Mouse (Mus musculus) macrophage (primary cell): Measurements from ENCODE around the gene Bag6. TPM values are rescaled to one million over a fixed set of nuclear protein-coding genes. Genes with fewer than 3 reads are reported as not detected.

Experiments used
- H3K27ac ChIP-seq: fragments of 350-480 bp; formaldehyde crosslinking; 2 replicates; pipeline ENCODE4 v1.9.0; 2021
- H3K36me3 ChIP-seq: fragments of 350-480 bp; formaldehyde crosslinking; 2 replicates; pipeline ENCODE4 v1.9.0; 2021; ENCODE audit errors: inconsistent target
- H3K4me3 ChIP-seq: fragments of 350-480 bp; formaldehyde crosslinking; 2 replicates; pipeline ENCODE4 v1.9.0; 2021; ENCODE audit errors: inconsistent target
- H3K79me2 ChIP-seq: fragments of 350-480 bp; formaldehyde crosslinking; 2 replicates; pipeline ENCODE4 v1.9.0; 2021; ENCODE audit errors: inconsistent target
- WGBS: methylation state at CpG from one replicate; pipeline ENCODE4 v1.1.7; 2026; ENCODE audit warnings: inconsistent platforms; ENCODE audit not compliant: missing documents; 5-methylcytosine and 5-hydroxymethylcytosine counted together
- polyA plus RNA-seq: library from polyadenylated mRNA; stranded (reverse); fragments of 250-400 nt; gene quantifications from 3 replicates; pipeline ENCODE4 v1.2.4, GENCODE M21; 2018; ENCODE audit warnings: inconsistent platforms
- total RNA-seq, 78 experiments: library from RNA; depleted of rRNA; stranded (reverse); fragments of 250-400 nt; gene quantifications; 1 replicate in 9 of 78; 2 replicates in 24 of 78; 3 replicates in 43 of 78; 4 replicates in 2 of 78; pipeline ENCODE4 v1.2.4; 2018; ENCODE audit warnings: inconsistent platforms in 56 of 78

Gene Bag6
- total RNA-seq (2018; cell fraction: chromatin; rRNA removed), result 100 to 1,000 TPM; 178 to 420 (median 314) TPM
- 100 to 1,000 TPM; 119 to 180 (median 147) TPM for total RNA-seq (2018; cell fraction: cytosol; rRNA removed)
- 100 to 1,000 TPM; 126 to 283 (median 188) TPM for total RNA-seq (2018; cell fraction: nucleus; rRNA removed)
- polyA plus RNA-seq, result 103 to 118 TPM (median 104 TPM) in 3 replicates

DNA sequence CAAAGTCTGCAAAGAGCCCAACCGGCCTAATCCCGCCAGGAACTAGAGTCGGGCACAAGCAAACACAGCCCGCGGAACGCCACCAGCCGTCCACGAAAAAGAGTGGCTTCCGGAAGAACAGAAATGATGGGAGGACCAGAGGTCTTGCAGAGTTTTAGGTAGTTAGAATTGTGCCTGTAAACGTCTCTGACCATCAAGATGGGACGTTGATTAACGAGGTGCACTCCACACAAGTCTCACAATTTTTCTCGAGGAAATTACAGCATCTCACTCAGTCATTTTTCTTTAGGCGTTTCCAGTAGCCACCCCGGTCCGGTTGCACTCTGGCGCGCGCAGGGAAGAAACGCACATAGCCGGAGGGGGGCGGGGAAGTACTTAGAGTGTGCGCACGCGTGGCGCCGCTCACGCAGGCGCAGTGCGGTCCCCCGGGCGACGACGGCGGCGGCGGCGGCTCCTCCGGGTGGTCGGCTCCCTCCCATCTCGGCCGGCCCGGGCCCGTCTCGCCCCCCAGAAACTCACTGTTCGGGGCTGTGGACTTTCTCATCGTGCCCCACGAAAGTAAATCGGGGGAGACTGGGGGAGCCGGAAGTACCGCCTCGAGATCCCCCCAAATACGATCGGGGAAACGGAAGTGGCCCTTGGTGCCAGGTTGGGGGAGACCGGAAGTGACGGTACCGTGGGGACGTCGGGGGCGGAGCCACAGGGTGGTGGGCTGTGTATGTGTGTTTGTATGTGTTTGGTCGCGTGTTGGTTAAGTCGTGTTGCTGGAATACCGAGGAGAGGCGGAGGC lies at the start of gene Bag6:
Gene Bag6 (plus strand): TSS at position 378 of the 790 bp plus-strand sequence.
- under 1% methylated on average over 63 of the region's 66 CpGs for WGBS
- H3K79me2 ChIP-seq, result peaks cover 48% of the 10 kb centered on the region

GRCm38 (mm10) chr17:35085208-35085865 lies 49.6 kb upstream of the Bag6 start, which contains the start of gene Ly6g6f:
Gene Ly6g6f, minus strand, starts transcription at chr17:35085610.
- Histone ChIP-seq H3K79me2 (peaks cover 8% of the 10 kb centered on the region; the same call in 1 of the 2 replicates), H3K4me3 (no peak within 1 kb of the TSS), H3K27ac (no peak within 1 kb of the TSS), H3K36me3 (no peaks in the 10 kb centered on the region)
- 91% methylated on average over 7 of the region's 7 CpGs for WGBS

More for the DNA sequence above, at the start of gene Bag6:
- Histone ChIP-seq H3K27ac (peak within 1 kb of the TSS; percentile 88), H3K36me3 (peaks cover 22% of the 10 kb centered on the region), H3K4me3 (peak within 1 kb of the TSS; percentile 88)

DNA sequence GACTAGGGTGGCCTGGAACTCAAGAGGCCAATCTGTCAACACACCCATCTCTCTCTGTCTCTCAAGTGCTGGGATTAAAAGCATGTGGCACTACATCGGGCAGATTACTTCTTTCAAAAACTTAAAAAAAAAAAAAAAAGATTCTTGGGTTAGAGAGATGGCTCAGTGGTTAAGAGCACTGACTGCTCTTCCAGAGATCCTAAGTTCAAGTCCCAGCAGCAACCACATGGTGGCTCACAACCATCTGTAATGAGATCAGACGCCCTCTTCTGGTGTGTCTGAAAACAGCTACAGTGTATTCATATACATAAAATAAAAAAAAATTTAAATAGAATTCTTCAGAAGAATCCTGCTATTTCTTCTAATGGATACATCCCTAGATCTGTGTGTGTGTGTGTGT lies 46.8 kb upstream of the Bag6 start:
- peaks cover 13% of the 10 kb centered on the region; the same call in 1 of the 2 replicates for H3K79me2 ChIP-seq
- no peak overlapping the region for H3K4me3 ChIP-seq
- WGBS, result 47% methylated on average over 2 of the region's 2 CpGs
- H3K27ac ChIP-seq, result no peak overlapping the region
- peaks cover 16% of the 10 kb centered on the region for H3K36me3 ChIP-seq

DNA sequence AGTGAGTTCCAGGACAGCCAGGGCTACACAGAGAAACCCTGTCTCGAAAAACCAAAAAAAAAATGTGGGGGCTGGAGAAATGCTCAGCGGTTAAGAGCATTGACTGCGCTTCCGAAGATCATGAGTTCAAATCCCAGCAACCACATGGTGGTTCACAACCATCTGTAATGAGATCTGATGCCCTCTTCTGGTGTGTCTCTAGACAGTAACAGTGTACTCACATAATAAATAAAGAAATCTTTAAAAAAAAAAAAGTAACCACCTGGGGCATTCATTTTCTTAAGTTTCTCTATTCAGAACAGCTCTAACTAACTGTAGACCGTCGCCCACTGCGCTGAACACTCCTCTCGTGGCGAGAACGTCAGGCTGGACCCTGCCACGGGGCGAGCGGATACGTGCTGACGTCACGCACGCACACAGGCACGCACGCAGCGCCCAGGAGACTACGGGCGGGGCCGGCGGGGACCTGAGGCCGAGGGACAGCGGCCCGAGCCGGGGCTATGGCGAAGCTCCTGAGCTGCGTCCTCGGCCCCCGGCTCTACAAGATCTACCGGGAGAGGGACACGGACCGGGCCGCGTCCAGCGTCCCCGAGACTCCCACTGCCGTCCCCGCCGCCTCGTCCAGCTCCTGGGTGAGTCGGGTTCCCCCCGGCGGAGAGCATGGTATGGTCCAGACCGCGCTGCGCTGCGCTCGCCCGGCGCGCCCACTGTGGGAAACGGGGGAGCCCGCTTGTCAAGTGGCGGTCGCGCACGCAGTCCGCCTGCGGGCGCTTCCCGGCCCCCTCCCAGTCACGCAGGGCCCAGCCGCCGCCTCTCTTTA lies 45.9 kb upstream of the Bag6 start, which contains the start of gene Abhd16a:
Gene Abhd16a (plus strand): TSS at position 439 of the 820 bp plus-strand sequence.
- Histone ChIP-seq H3K79me2 (peaks cover 13% of the 10 kb centered on the region; the same call in 1 of the 2 replicates), H3K4me3 (peak within 1 kb of the TSS; percentile 68), H3K36me3 (peaks cover 25% of the 10 kb centered on the region), H3K27ac (peak within 1 kb of the TSS; percentile 47)
- WGBS, result 3% methylated on average over 66 of the region's 67 CpGs

GRCm38 (mm10) chr17:35090166-35090932 lies 44.6 kb upstream of the Bag6 start:
- Histone ChIP-seq H3K79me2 (peaks cover 13% of the 10 kb centered on the region; the same call in 1 of the 2 replicates), H3K4me3 (peak overlapping the region; percentile 68), H3K27ac (no peak overlapping the region), H3K36me3 (peaks cover 27% of the 10 kb centered on the region)
- 74% methylated on average over 8 of the region's 8 CpGs for WGBS

DNA sequence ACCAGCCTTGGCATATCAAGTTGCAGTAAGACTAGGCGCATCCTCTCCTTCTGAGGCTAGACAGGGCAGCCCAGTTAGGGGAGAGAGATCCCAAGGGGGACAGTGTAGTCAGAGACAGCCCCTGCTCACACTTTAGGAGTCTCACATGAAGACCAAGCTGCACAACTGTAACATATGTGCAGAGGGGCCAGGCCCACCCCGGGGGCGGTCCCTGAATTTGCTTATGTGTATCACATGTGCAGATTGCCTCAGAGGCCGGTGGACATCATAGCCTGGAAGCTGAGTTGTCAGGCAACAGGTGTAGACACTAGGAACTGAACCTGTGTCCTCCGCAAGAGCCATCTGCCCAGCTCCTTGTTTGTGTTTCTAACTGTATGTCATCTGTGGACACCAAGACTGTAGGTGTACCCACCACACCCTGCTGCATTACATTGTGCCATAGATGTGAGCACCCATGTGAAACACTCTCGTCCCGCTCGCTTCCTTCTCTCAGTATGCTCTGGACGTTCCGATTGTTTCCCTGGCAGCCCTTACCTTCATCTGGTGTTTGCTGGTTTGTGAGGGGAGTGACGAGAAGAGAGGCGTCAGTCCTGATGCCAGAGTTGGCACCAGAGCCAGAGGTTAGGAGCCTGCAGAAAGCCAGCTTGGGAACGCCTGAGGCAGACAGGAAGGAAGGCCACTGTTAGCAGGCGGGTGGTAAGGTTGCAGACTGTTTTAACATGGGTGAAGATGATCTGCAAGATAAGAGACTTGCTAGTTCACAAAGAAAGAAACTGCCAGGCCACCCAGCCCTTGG lies 42.4 kb upstream of the Bag6 start:
- H3K27ac ChIP-seq, result no peak overlapping the region
- H3K4me3 ChIP-seq, result no peak overlapping the region
- peaks cover 13% of the 10 kb centered on the region; the same call in 1 of the 2 replicates for H3K79me2 ChIP-seq
- H3K36me3 ChIP-seq, result peaks cover 45% of the 10 kb centered on the region
- 92% methylated on average over 14 of the region's 14 CpGs for WGBS

- peaks cover 65% of the 10 kb centered on the region for H3K36me3 ChIP-seq
- H3K27ac ChIP-seq, result no peak overlapping the region
- peaks cover 11% of the 10 kb centered on the region; the same call in 1 of the 2 replicates for H3K79me2 ChIP-seq
- H3K4me3 ChIP-seq, result no peak overlapping the region
- WGBS, result 83% methylated on average over 15 of the region's 15 CpGs
Measured at GRCm38 (mm10) chr17:35094475-35095365, 40.3 kb upstream of the Bag6 start.

DNA sequence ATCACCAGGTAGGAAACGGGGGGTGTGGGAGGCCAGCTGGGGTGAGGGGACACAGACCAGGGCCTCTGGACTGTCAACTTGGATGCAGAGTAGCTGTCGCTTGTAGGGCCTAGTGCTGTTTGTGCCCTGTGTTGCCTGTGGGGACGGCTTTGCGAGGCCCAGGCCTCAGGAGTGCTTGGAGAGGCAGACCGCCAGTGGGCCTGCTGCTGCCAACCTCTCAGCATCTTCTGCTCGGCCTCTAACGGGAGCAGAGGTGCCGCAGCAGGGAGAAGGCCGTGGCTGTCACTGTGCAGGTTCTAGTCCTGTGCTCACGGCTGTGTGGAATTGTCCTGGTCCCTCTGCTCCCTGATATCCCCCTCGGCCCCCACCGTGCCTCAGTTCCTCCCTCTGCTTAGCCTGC lies 38.4 kb upstream of the Bag6 start:
- no peaks in the 10 kb centered on the region for H3K79me2 ChIP-seq
- WGBS, result 96% methylated on average over 12 of the region's 12 CpGs
- H3K36me3 ChIP-seq, result peaks cover 78% of the 10 kb centered on the region
- H3K4me3 ChIP-seq, result no peak overlapping the region
- H3K27ac ChIP-seq, result no peak overlapping the region

DNA sequence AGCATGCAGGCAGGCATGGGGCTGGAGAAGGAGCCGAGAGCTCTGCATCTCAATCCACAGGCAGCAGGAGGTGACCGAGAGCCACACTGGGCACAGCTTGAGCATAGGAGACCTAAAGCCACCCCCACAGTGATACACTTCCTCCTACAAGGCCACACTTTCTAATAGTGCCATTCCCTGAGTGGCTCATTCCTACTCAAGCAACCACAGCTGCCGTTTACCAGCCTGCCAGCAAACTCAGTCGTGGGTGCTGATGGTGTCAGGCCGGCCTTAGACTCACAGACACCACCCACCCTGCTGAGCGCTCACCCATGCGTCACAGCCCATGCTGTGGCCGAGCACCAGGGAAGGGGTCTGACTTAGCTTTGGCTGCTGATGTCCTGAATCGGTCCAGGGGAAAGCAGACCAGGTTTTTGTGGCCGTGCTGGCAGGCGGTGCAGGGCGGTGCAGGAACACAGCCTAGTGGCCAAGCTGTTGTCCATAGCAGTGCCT lies 37.8 kb upstream of the Bag6 start:
- Histone ChIP-seq H3K27ac (no peak overlapping the region), H3K4me3 (no peak overlapping the region), H3K79me2 (no peaks in the 10 kb centered on the region), H3K36me3 (peaks cover 80% of the 10 kb centered on the region)
- WGBS, result 95% methylated on average over 12 of the region's 12 CpGs

- H3K79me2 ChIP-seq, result no peaks in the 10 kb centered on the region
- no peak overlapping the region for H3K27ac ChIP-seq
- H3K36me3 ChIP-seq, result peaks cover 72% of the 10 kb centered on the region
- H3K4me3 ChIP-seq, result no peak overlapping the region
- WGBS, result 93% methylated on average over 10 of the region's 10 CpGs
Measured at GRCm38 (mm10) chr17:35100196-35100765, 34.7 kb upstream of the Bag6 start.

DNA sequence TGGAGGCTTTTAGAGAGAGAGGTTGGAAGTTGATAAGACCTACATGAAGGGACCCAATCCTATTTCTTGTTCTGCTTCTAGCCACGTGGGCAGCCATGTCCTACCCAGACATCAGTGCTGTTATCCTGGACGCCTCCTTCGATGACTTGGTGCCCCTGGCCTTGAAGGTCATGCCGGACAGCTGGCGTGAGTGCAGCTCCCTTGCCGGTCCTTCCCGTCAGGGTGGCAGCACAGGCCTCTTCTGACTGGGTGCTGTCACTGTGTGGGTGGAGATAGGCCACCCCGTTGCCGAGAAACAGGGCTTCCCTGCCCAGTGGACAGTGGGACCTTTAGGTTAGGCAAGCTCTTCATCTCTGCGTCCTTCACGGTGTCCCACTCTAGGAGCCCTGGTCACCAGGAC lies 33.8 kb upstream of the Bag6 start:
- Histone ChIP-seq H3K27ac (no peak overlapping the region), H3K36me3 (peaks cover 69% of the 10 kb centered on the region), H3K4me3 (no peak overlapping the region), H3K79me2 (no peaks in the 10 kb centered on the region)
- 93% methylated on average over 10 of the region's 11 CpGs for WGBS

- Histone ChIP-seq H3K36me3 (peaks cover 57% of the 10 kb centered on the region), H3K79me2 (no peaks in the 10 kb centered on the region), H3K4me3 (no peak overlapping the region), H3K27ac (no peak overlapping the region)
- 90% methylated on average over 8 of the region's 8 CpGs for WGBS
Measured at GRCm38 (mm10) chr17:35102299-35102698, 32.7 kb upstream of the Bag6 start.
